Mouse (Mus musculus): ENCODE results near the gene Gm9. TPM values are rescaled to one million over a fixed set of nuclear protein-coding genes. Genes with fewer than 3 reads are reported as not detected.

Gm9 gene
- polyA plus RNA-seq, 1 experiment from 2014 or later: not detected

DNA sequence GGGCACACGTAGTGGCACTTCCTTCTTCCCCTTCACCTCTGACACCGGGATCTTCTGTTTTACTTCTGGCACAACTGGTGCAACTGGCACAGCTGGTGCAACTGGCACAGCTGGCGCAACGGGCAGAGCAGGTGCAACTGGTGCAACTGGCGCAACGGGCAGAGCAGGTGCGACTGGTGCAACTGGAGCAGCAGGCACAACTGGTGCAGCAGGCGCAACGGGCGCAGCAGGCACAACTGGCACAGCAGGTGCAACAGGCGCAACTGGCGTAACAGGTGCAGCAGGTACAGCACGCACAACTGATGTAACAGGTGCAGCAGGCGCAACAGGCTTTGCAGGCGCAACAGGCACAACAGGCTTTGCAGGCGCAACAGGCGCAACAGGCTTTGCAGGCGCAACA is 47.7 kb downstream of the Gm9 start:
- no peak for ATAC-seq
- ChIA-PET POLR2A (no interaction called here), CTCF (no interaction called here)
- no peak for DNase-seq (ENCODE audit: low read depth, low spot score)
- H3K27me3 ChIP-seq: peaks cover 9% of the 10 kb centered on the region
- no peak for TF ChIP-seq CTCF (IDR thresholded peaks at IDR 0.05)
- in situ Hi-C loops (cut with MboI; ENCODE audit: low pct_unique_long_range_greater_than_20kb): no loop called here

DNA sequence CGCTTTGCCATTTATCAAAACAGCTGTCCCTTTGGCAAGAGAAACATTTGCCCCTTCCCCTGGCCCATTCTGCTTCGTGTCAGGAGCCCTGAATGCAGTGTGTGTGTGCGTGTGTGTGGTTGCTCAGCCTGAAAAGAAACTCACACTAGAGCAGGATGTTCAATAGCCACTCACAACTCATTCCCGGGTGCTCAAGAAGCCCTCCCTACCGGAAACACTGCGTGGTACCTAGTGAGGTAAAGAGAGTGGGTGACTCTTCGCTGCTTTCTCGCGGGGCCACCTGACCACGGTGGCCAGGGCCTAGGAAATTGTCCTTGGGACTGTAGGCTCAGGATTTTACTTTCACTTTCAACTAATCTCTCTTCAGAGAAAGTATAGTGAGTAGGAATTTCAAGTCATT is 49.7 kb downstream of the Gm9 start:
- DNase-seq (ENCODE audit: low read depth, low spot score) (no peak), ATAC-seq (no peak)
- in situ Hi-C loops (cut with MboI; ENCODE audit: low pct_unique_long_range_greater_than_20kb): no loop called here
- CTCF ChIA-PET: no interaction called here
- H3K27me3 ChIP-seq: peaks cover 2% of the 10 kb centered on the region
- POLR2A ChIA-PET: no interaction called here
- no peak for TF ChIP-seq CTCF (IDR thresholded peaks at IDR 0.05)

Other genes with a start within 250 kb of the Gm9 start
- gene Sept6, start 219.2 kb downstream of the Gm9 start, polyA plus RNA-seq (2021): 10.8 TPM
- gene Sowahd, start 162.2 kb downstream of the Gm9 start, polyA plus RNA-seq (2021): not detected
- gene Rpl39, start 125.6 kb downstream of the Gm9 start, polyA plus RNA-seq (2021): 1,195 TPM
- gene Upf3b, start 100.7 kb downstream of the Gm9 start, polyA plus RNA-seq (2021): 36.6 TPM
- 16.7 TPM for gene Nkap, start 84.2 kb downstream of the Gm9 start, polyA plus RNA-seq (2021)
- not detected for gene Akap14, start 42.2 kb downstream of the Gm9 start, polyA plus RNA-seq (2021)
- 448 TPM for gene Ndufa1, start 19.9 kb downstream of the Gm9 start, polyA plus RNA-seq (2021)
- gene Rnf113a1, start 19.8 kb downstream of the Gm9 start, polyA plus RNA-seq (2021): 8.9 TPM
- gene Rhox1, start 11.2 kb upstream of the Gm9 start, polyA plus RNA-seq (2021): not detected
- gene Rhox2a, start 33.9 kb upstream of the Gm9 start, polyA plus RNA-seq (2021): not detected
- not detected for gene Rhox3a, start 38.9 kb upstream of the Gm9 start, polyA plus RNA-seq (2021)
- not detected for gene Rhox4a, start 54.3 kb upstream of the Gm9 start, polyA plus RNA-seq (2021)
- not detected for gene Rhox3a2, start 169.0 kb upstream of the Gm9 start, polyA plus RNA-seq (2021)
- not detected for gene Rhox4a2, start 179.8 kb upstream of the Gm9 start, polyA plus RNA-seq (2021)
- not detected for gene Rhox2b, start 201.0 kb upstream of the Gm9 start, polyA plus RNA-seq (2021)
- not detected for gene Rhox4b, start 221.5 kb upstream of the Gm9 start, polyA plus RNA-seq (2021)
- gene Rhox2c, start 242.6 kb upstream of the Gm9 start, polyA plus RNA-seq (2021): not detected
- gene Rhox3c, start 247.5 kb upstream of the Gm9 start, polyA plus RNA-seq (2021): not detected